In genomic region chr8:90346880-90347535, GRCm38 (mm10) we compare ENCODE assay signal across 8 mouse cellular contexts. TPM values are rescaled to one million over a fixed set of nuclear protein-coding genes. Genes with fewer than 3 reads are reported as not detected.
DNase-seq lines count a peak whose midpoint lies in the region; ATAC-seq and TF ChIP-seq lines count a peak whose summit lies in the region.

No protein-coding gene starts in this region.

- ATAC-seq in forebrain, postnatal 0 days: no peak
- ATAC-seq in liver, embryonic 11.5 days (replicated peaks; ENCODE audit: low FRiP score): no peak
- ATAC-seq in stomach, embryonic 14.5 days (ENCODE audit: insufficient number of reproducible peaks, insufficient read depth, low FRiP score, low read depth): 0 out of 2 replicates have a peak, but pooled peaks have one; percentile 11

- peaks cover 2% of the 10 kb centered on the region for H3K4me1 ChIP-seq in forebrain, postnatal 0 days (ENCODE audit: insufficient read depth)
- peaks cover 2% of the 10 kb centered on the region; the same call in 1 of the 2 replicates for H3K4me1 ChIP-seq in liver, embryonic 11.5 days (replicated peaks; ENCODE audit: control insufficient read depth, insufficient read depth, low read length)
- H3K4me1 ChIP-seq in stomach, embryonic 14.5 days (ENCODE audit: control insufficient read depth, insufficient read depth, low read length): peaks cover 8% of the 10 kb centered on the region; the same call in 1 of the 2 replicates

- peak; percentile 32 for DNase-seq in retina, embryonic 14.5 days (ENCODE audit: low spot score)
- DNase-seq in retina, postnatal 1 day: no peak
- peak; percentile 37 for DNase-seq in forebrain, postnatal 0 days
- DNase-seq in liver, embryonic 11.5 days (ENCODE audit: low spot score): no peak
- no peak for DNase-seq in Muller cell, postnatal 12 days (ENCODE audit: inconsistent ontology term)
- DNase-seq in right cerebral cortex, postnatal 4 days: no peak
- DNase-seq in right cerebral cortex, postnatal 14 days: no peak

- H3K4me2 ChIP-seq in forebrain, postnatal 0 days (ENCODE audit: low read depth): peak overlapping the region; percentile 78
- H3K4me2 ChIP-seq in liver, embryonic 11.5 days: peak overlapping the region; percentile 75
- H3K4me2 ChIP-seq in stomach, embryonic 14.5 days (replicated peaks; ENCODE audit: low read depth, low read length): peak overlapping the region; percentile 88

- WGBS in forebrain, postnatal 0 days: under 1% methylated on average over 21 of the region's 21 CpGs
- WGBS in liver, embryonic 11.5 days: 6% methylated on average over 21 of the region's 21 CpGs
- WGBS in stomach, embryonic 14.5 days: 1% methylated on average over 21 of the region's 21 CpGs

- H3K27ac ChIP-seq in forebrain, postnatal 0 days (ENCODE audit: low read depth, low read length): peak overlapping the region; percentile 88; the same call in 1 of the 2 replicates
- H3K27ac ChIP-seq in liver, embryonic 11.5 days (ENCODE audit: low read depth, low read length): no peak overlapping the region
- H3K27ac ChIP-seq in stomach, embryonic 14.5 days (ENCODE audit: low read length): peak overlapping the region; percentile 91

- no peaks in the 10 kb centered on the region for H3K27me3 ChIP-seq in forebrain, postnatal 0 days (ENCODE audit: insufficient read depth, low read length)
- H3K27me3 ChIP-seq in liver, embryonic 11.5 days (replicated peaks; ENCODE audit: control insufficient read depth, insufficient read depth, low read length): peaks cover 43% of the 10 kb centered on the region
- H3K27me3 ChIP-seq in stomach, embryonic 14.5 days (ENCODE audit: control insufficient read depth, insufficient read depth, low read length): no peaks in the 10 kb centered on the region

- no peaks in the 10 kb centered on the region for H3K9me3 ChIP-seq in forebrain, postnatal 0 days (ENCODE audit: low read length)
- no peaks in the 10 kb centered on the region for H3K9me3 ChIP-seq in liver, embryonic 11.5 days (ENCODE audit: control insufficient read depth, low read length)
- H3K9me3 ChIP-seq in stomach, embryonic 14.5 days (ENCODE audit: control insufficient read depth, low read depth, low read length): no peaks in the 10 kb centered on the region

- H3K4me3 ChIP-seq in forebrain, postnatal 0 days (ENCODE audit: low read depth, low read length): peak overlapping the region; percentile 79
- peak overlapping the region; percentile 62 for H3K4me3 ChIP-seq in liver, embryonic 11.5 days (ENCODE audit: low read depth, low read length)
- peak overlapping the region; percentile 84 for H3K4me3 ChIP-seq in stomach, embryonic 14.5 days (ENCODE audit: low read depth, low read length)

- H3K9ac ChIP-seq in forebrain, postnatal 0 days: peak overlapping the region; percentile 84
- no peak overlapping the region for H3K9ac ChIP-seq in liver, embryonic 11.5 days (ENCODE audit: low read depth, low read length)
- peak overlapping the region; percentile 87 for H3K9ac ChIP-seq in stomach, embryonic 14.5 days (replicated peaks; ENCODE audit: low read depth, low read length)

- H3K36me3 ChIP-seq in forebrain, postnatal 0 days (ENCODE audit: insufficient read depth): no peaks in the 10 kb centered on the region
- no peaks in the 10 kb centered on the region for H3K36me3 ChIP-seq in liver, embryonic 11.5 days (ENCODE audit: control insufficient read depth, insufficient read depth, low read length)
- H3K36me3 ChIP-seq in stomach, embryonic 14.5 days (ENCODE audit: control insufficient read depth, insufficient read depth, low read length): no peaks in the 10 kb centered on the region

- TF ChIP-seq CTCF in forebrain, postnatal 0 days (IDR thresholded peaks at IDR 0.05; ENCODE audit: low read depth): no peak

RNA-seq across cellular contexts. Expression of gene Tox3, which starts 1.1 kb away (rescaled TPM):
- total RNA-seq in forebrain, postnatal 0 days (2014; rRNA removed): 21.1 and 35.6 TPM in 2 replicates
- polyA plus RNA-seq in forebrain, postnatal 0 days (2015; fragmentation: Nextera tagmentation; extraction: Ambion mirVana): 21.2 and 26.5 TPM in 2 replicates
- 1.8 TPM in 2 replicates for polyA plus RNA-seq in liver, embryonic 11.5 days (2014; fragmentation: Nextera tagmentation; extraction: Ambion mirVana)
- 11.2 and 12.3 TPM in 2 replicates for polyA plus RNA-seq in stomach, embryonic 14.5 days (2014; fragmentation: Nextera tagmentation; extraction: Ambion mirVana)

Comparison
In these comparisons a context has a peak if more than half of its experiments do, and no peak if none do; other contexts are left out.
1. DNase-seq: peak in retina, embryonic 14.5 days (single experiment) and forebrain, postnatal 0 days (single experiment); none in retina, postnatal 1 day (single experiment), liver, embryonic 11.5 days (single experiment), Muller cell, postnatal 12 days (single experiment), right cerebral cortex, postnatal 4 days (single experiment) and right cerebral cortex, postnatal 14 days (single experiment).
2. Peak in every context shown above with its lines, with median percentiles within 50 percentile points of each other: H3K4me2 ChIP-seq and H3K4me3 ChIP-seq.